In the genomic region with DNA sequence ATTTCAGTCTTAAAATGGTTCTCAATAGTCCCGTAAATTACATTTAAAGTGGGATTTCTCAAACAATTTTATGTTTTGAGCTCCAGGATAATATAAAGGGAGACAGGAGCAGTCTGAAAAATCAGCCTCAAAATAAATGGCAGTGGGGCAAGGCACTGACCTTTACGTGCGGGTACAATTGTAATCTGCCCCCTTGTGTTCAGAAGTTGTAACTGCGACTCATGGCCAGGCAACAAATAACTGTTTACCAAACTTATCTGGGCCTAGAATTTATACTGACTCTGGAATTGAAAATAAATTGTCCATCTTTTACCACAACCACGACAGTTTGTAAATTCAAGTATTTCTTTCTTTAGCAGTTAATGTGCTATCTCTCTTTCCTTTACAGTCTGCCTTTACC, we compare ENCODE assay signal across 10 mouse cellular contexts. TPM values are rescaled to one million over a fixed set of nuclear protein-coding genes. Genes with fewer than 3 reads are reported as not detected.
DNase-seq lines count a peak whose midpoint lies in the region; ATAC-seq and TF ChIP-seq lines count a peak whose summit lies in the region.
"Had no signal": no experiment of that assay in that cellular context is flagged by ENCODE, and none has a peak within 500 bp of the region (broad histone marks: within the 10 kb centered on the region; RNA-seq: fewer than 3 reads in every experiment).

No protein-coding gene starts in this region.

- no peak overlapping the region for H3K27ac ChIP-seq in forebrain, postnatal 0 days (ENCODE audit: low read depth, low read length)
- no peak overlapping the region for H3K27ac ChIP-seq in forebrain, embryonic 10.5 days
- no peak overlapping the region for H3K27ac ChIP-seq in midbrain, embryonic 11.5 days (ENCODE audit: low read depth, low read length)
- no peak overlapping the region for H3K27ac ChIP-seq in midbrain, embryonic 15.5 days
- H3K27ac ChIP-seq: limb, embryonic 12.5 days; stomach, embryonic 15.5 days had no signal

- no peak overlapping the region for H3K4me2 ChIP-seq in forebrain, postnatal 0 days (ENCODE audit: low read depth)
- no peak overlapping the region for H3K4me2 ChIP-seq in midbrain, embryonic 11.5 days
- H3K4me2 ChIP-seq in midbrain, embryonic 15.5 days, result no peak overlapping the region
- H3K4me2 ChIP-seq: limb, embryonic 12.5 days; stomach, embryonic 15.5 days had no signal

- TF ChIP-seq CTCF in forebrain, postnatal 0 days (IDR thresholded peaks at IDR 0.05; ENCODE audit: low read depth), result peak; percentile 62

- 13% methylated on average over 5 of the region's 5 CpGs for WGBS in forebrain, postnatal 0 days
- WGBS in forebrain, embryonic 10.5 days, result 16% methylated on average over 5 of the region's 5 CpGs
- WGBS in midbrain, embryonic 11.5 days, result 14% methylated on average over 5 of the region's 5 CpGs
- 16% methylated on average over 5 of the region's 5 CpGs for WGBS in midbrain, embryonic 15.5 days

- no peak overlapping the region for H3K9ac ChIP-seq in forebrain, postnatal 0 days
- no peak overlapping the region for H3K9ac ChIP-seq in midbrain, embryonic 11.5 days (ENCODE audit: low read length)
- H3K9ac ChIP-seq in midbrain, embryonic 15.5 days, result no peak overlapping the region
- H3K9ac ChIP-seq: limb, embryonic 12.5 days; stomach, embryonic 15.5 days had no signal

- no peaks in the 10 kb centered on the region for H3K27me3 ChIP-seq in forebrain, postnatal 0 days (ENCODE audit: insufficient read depth, low read length)
- H3K27me3 ChIP-seq in forebrain, embryonic 10.5 days (ENCODE audit: poor library complexity, severe bottlenecking), result no peaks in the 10 kb centered on the region
- no peaks in the 10 kb centered on the region for H3K27me3 ChIP-seq in midbrain, embryonic 11.5 days (ENCODE audit: control insufficient read depth, insufficient read depth, low read length)
- no peaks in the 10 kb centered on the region for H3K27me3 ChIP-seq in midbrain, embryonic 15.5 days (replicated peaks)
- H3K27me3 ChIP-seq: limb, embryonic 12.5 days; stomach, embryonic 15.5 days had no signal

- DNase-seq in forebrain, postnatal 0 days, result peak; percentile 21
- DNase-seq in forebrain, embryonic 10.5 days (ENCODE audit: extremely low spot score, low spot score), result no peak
- peak; percentile 85 for DNase-seq in midbrain, embryonic 11.5 days (ENCODE audit: low spot score, missing footprints)
- DNase-seq in brain, adult 2 months (ENCODE audit: low read depth, low spot score), result peak; percentile 28
- DNase-seq in lung, postnatal 36 days, result peak; percentile 2
- no peak for DNase-seq in ovary, postnatal 36 days (ENCODE audit: low spot score)
- DNase-seq in neural tube, embryonic 10.5 days (ENCODE audit: extremely low spot score, low spot score), result no peak

- H3K4me3 ChIP-seq in forebrain, postnatal 0 days (ENCODE audit: low read depth, low read length), result no peak overlapping the region
- no peak overlapping the region for H3K4me3 ChIP-seq in forebrain, embryonic 10.5 days
- H3K4me3 ChIP-seq in midbrain, embryonic 11.5 days (ENCODE audit: low read depth, low read length), result no peak overlapping the region
- H3K4me3 ChIP-seq in midbrain, embryonic 15.5 days, result no peak overlapping the region
- H3K4me3 ChIP-seq: limb, embryonic 12.5 days; stomach, embryonic 15.5 days had no signal

- no peaks in the 10 kb centered on the region for H3K36me3 ChIP-seq in forebrain, postnatal 0 days (ENCODE audit: insufficient read depth)
- no peaks in the 10 kb centered on the region for H3K36me3 ChIP-seq in forebrain, embryonic 10.5 days (replicated peaks)
- no peaks in the 10 kb centered on the region for H3K36me3 ChIP-seq in midbrain, embryonic 11.5 days (ENCODE audit: control insufficient read depth, insufficient read depth, low read length)
- no peaks in the 10 kb centered on the region for H3K36me3 ChIP-seq in midbrain, embryonic 15.5 days (replicated peaks)
- H3K36me3 ChIP-seq: limb, embryonic 12.5 days; stomach, embryonic 15.5 days had no signal

- H3K4me1 ChIP-seq in forebrain, postnatal 0 days (ENCODE audit: insufficient read depth), result no peaks in the 10 kb centered on the region
- H3K4me1 ChIP-seq in forebrain, embryonic 10.5 days, result no peaks in the 10 kb centered on the region
- H3K4me1 ChIP-seq in midbrain, embryonic 11.5 days (ENCODE audit: control insufficient read depth, insufficient read depth, low read length), result no peaks in the 10 kb centered on the region
- H3K4me1 ChIP-seq in midbrain, embryonic 15.5 days, result no peaks in the 10 kb centered on the region
- H3K4me1 ChIP-seq: limb, embryonic 12.5 days; stomach, embryonic 15.5 days had no signal

- no peaks in the 10 kb centered on the region for H3K9me3 ChIP-seq in forebrain, postnatal 0 days (ENCODE audit: low read length)
- no peaks in the 10 kb centered on the region for H3K9me3 ChIP-seq in forebrain, embryonic 10.5 days
- no peaks in the 10 kb centered on the region for H3K9me3 ChIP-seq in midbrain, embryonic 11.5 days (ENCODE audit: control insufficient read depth, low read length)
- H3K9me3 ChIP-seq in midbrain, embryonic 15.5 days, result no peaks in the 10 kb centered on the region
- H3K9me3 ChIP-seq: limb, embryonic 12.5 days; stomach, embryonic 15.5 days had no signal

- no peak for ATAC-seq in forebrain, postnatal 0 days
- peak; percentile 54; the same call in 1 of the 2 replicates for ATAC-seq in midbrain, embryonic 11.5 days (ENCODE audit: low FRiP score)
- ATAC-seq in midbrain, embryonic 15.5 days (replicated peaks), result no peak

RNA-seq across cellular contexts. Expression of a gene that starts 17.8 kb away (rescaled TPM):
- total RNA-seq in forebrain, postnatal 0 days (2014; rRNA removed), result not detected in 2 replicates
- not detected in 2 replicates for polyA plus RNA-seq in forebrain, postnatal 0 days (2015; fragmentation: Nextera tagmentation; extraction: Ambion mirVana)
- polyA plus RNA-seq in forebrain, embryonic 10.5 days (2016; fragmentation: Nextera tagmentation; extraction: Ambion mirVana), result not detected in 2 replicates
- not detected in 2 replicates for polyA plus RNA-seq in midbrain, embryonic 11.5 days (2014; fragmentation: Nextera tagmentation; extraction: Ambion mirVana)
- polyA plus RNA-seq in midbrain, embryonic 15.5 days (2015; fragmentation: Nextera tagmentation; extraction: Ambion mirVana), result not detected in 2 replicates
- polyA plus RNA-seq: limb, embryonic 12.5 days; stomach, embryonic 15.5 days had no signal

RNA-seq across cellular contexts. Expression of a gene that starts 22.6 kb away (rescaled TPM):
- total RNA-seq in forebrain, postnatal 0 days (2014; rRNA removed), result not detected in 2 replicates
- polyA plus RNA-seq in forebrain, postnatal 0 days (2015; fragmentation: Nextera tagmentation; extraction: Ambion mirVana), result not detected in 2 replicates
- polyA plus RNA-seq in forebrain, embryonic 10.5 days (2016; fragmentation: Nextera tagmentation; extraction: Ambion mirVana), result not detected in 2 replicates
- not detected in 2 replicates for polyA plus RNA-seq in midbrain, embryonic 11.5 days (2014; fragmentation: Nextera tagmentation; extraction: Ambion mirVana)
- polyA plus RNA-seq in midbrain, embryonic 15.5 days (2015; fragmentation: Nextera tagmentation; extraction: Ambion mirVana), result not detected in 2 replicates
- polyA plus RNA-seq: limb, embryonic 12.5 days; stomach, embryonic 15.5 days had no signal

RNA-seq across cellular contexts. Expression of a gene that starts 25.5 kb away (rescaled TPM):
- not detected in 2 replicates for total RNA-seq in forebrain, postnatal 0 days (2014; rRNA removed)
- polyA plus RNA-seq in forebrain, postnatal 0 days (2015; fragmentation: Nextera tagmentation; extraction: Ambion mirVana), result not detected in 2 replicates
- polyA plus RNA-seq in forebrain, embryonic 10.5 days (2016; fragmentation: Nextera tagmentation; extraction: Ambion mirVana), result not detected in 2 replicates
- polyA plus RNA-seq in midbrain, embryonic 11.5 days (2014; fragmentation: Nextera tagmentation; extraction: Ambion mirVana), result not detected in 2 replicates
- not detected in 2 replicates for polyA plus RNA-seq in midbrain, embryonic 15.5 days (2015; fragmentation: Nextera tagmentation; extraction: Ambion mirVana)
- polyA plus RNA-seq: limb, embryonic 12.5 days; stomach, embryonic 15.5 days had no signal

RNA-seq across cellular contexts. Expression of a gene that starts 26.4 kb away (rescaled TPM):
- total RNA-seq in forebrain, postnatal 0 days (2014; rRNA removed), result not detected in 2 replicates
- polyA plus RNA-seq in forebrain, postnatal 0 days (2015; fragmentation: Nextera tagmentation; extraction: Ambion mirVana), result not detected in 2 replicates
- not detected in 2 replicates for polyA plus RNA-seq in forebrain, embryonic 10.5 days (2016; fragmentation: Nextera tagmentation; extraction: Ambion mirVana)
- polyA plus RNA-seq in midbrain, embryonic 11.5 days (2014; fragmentation: Nextera tagmentation; extraction: Ambion mirVana), result not detected in 2 replicates
- not detected in 2 replicates for polyA plus RNA-seq in midbrain, embryonic 15.5 days (2015; fragmentation: Nextera tagmentation; extraction: Ambion mirVana)
- polyA plus RNA-seq: limb, embryonic 12.5 days; stomach, embryonic 15.5 days had no signal

RNA-seq across cellular contexts. Expression of a gene that starts 31.4 kb away (rescaled TPM):
- total RNA-seq in forebrain, postnatal 0 days (2014; rRNA removed), result not detected in 2 replicates
- polyA plus RNA-seq in forebrain, postnatal 0 days (2015; fragmentation: Nextera tagmentation; extraction: Ambion mirVana), result not detected in 2 replicates
- polyA plus RNA-seq in forebrain, embryonic 10.5 days (2016; fragmentation: Nextera tagmentation; extraction: Ambion mirVana), result not detected in 2 replicates
- polyA plus RNA-seq in midbrain, embryonic 11.5 days (2014; fragmentation: Nextera tagmentation; extraction: Ambion mirVana), result not detected in 2 replicates
- polyA plus RNA-seq in midbrain, embryonic 15.5 days (2015; fragmentation: Nextera tagmentation; extraction: Ambion mirVana), result not detected in 2 replicates
- polyA plus RNA-seq: stomach, embryonic 15.5 days had no signal

Comparison
In these comparisons a context has a peak if more than half of its experiments do, and no peak if none do; other contexts are left out.
1. DNase-seq: peak in forebrain, postnatal 0 days (single experiment), midbrain, embryonic 11.5 days (single experiment), brain, adult 2 months (single experiment) and lung, postnatal 36 days (single experiment); none in forebrain, embryonic 10.5 days (single experiment), ovary, postnatal 36 days (single experiment) and neural tube, embryonic 10.5 days (single experiment).